Mouse (Mus musculus): ENCODE data around the gene Dennd2d. TPM values are rescaled to one million over a fixed set of nuclear protein-coding genes. Genes with fewer than 3 reads are reported as not detected.

Gene Dennd2d
- 0.72 and 0.88 TPM in 2 replicates for polyA plus RNA-seq (2012; rRNA removed)

GRCm38 (mm10) chr3:106482281-106483081 is at the start of gene Dennd2d:
Gene Dennd2d, plus strand, starts transcription at chr3:106482405.

GRCm38 (mm10) chr3:106547171-106547923 is 65.1 kb downstream of the Dennd2d start, which contains the start of the genes Dram2 and Cept1:
Gene Dram2, plus strand, starts transcription at chr3:106547798.
Gene Cept1, minus strand, starts transcription at chr3:106547802.

Other genes with a start within 250 kb of the Dennd2d start
- not detected in 2 replicates for gene Chil6, start 76.2 kb upstream of the Dennd2d start, polyA plus RNA-seq (2012; rRNA removed)
- gene Dram2, start 65.4 kb downstream of the Dennd2d start, polyA plus RNA-seq (2012; rRNA removed), result 18.5 and 37.7 TPM in 2 replicates
- gene Cept1, start 65.4 kb downstream of the Dennd2d start, polyA plus RNA-seq (2012; rRNA removed), result 15.1 and 30.4 TPM in 2 replicates
- gene Lrif1, start 202.6 kb downstream of the Dennd2d start, polyA plus RNA-seq (2012; rRNA removed), result 6.6 and 16.0 TPM in 2 replicates

Measured in central nervous system, embryonic 11.5 days (tissue).